Mouse (Mus musculus): ENCODE data around the gene Grin2a.

Grin2a gene

GRCm38 (mm10) chr16:9994951-9995813 is at the start of gene Grin2a:
Gene Grin2a (minus strand): TSS chr16:9995560.
- DNase-seq (ENCODE audit: low spot score in 2 of 2): peak in 1 of 2 experiments; percentile 55

DNA sequence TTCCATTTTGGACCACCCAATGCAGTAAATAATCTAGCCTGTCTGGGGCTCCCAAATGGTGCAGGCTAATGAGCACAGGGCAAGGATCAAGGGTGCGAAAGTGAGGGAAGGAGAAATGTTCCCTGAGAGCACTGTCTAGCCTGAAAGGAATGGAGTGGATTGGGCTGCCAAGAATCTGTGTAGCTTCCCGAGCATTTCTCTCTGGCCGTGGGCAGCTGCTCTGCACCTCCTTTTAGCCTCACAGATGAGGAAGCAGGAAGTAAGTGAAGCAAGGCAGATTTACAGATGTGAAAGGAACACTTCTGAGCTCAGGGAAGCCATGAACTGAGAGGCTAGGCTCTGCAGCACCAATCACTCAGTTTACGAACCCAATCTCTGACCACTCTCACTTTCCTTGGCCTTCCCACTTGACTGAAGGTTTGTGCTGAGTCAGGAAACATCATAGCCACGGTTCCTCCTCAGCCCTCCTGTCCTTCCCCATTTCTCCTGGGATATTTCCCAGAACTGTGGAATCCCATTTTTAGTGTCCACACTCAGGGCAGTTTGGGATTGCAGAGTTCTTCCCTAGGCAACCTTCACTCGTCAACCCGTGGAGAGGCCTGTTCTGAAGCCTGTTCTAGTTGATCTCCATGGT is 40.3 kb upstream of the Grin2a start:
- DNase-seq (ENCODE audit: low spot score in 2 of 2): no peak

DNA sequence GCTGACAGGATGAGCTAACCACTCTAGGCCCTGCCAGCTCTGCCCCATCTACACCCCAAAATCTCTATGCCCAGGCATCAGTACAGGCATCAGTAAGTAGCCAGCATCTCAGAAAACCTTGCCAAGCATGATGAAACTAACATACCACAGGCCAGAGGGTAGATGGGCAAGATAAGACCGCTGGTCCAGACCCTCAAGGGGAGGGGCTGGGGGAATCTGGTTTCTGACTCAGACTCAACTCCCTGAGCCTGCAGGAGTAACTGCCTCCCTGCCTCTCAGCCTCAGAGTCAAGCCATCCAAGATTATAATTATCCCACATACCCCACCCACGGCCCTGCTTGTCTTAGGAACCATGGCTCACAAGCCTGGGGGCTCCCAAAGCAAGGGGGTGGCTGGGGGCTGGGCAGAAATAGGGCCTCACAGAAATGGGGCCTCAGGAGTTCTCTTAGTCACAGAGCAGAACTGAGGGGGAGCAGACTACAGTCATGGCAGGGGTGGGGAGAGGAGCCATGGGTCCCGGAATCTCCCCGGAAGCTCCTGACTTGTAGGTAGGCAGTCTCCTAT is 38.1 kb upstream of the Grin2a start:
- DNase-seq (ENCODE audit: low spot score in 2 of 2): no peak

DNA sequence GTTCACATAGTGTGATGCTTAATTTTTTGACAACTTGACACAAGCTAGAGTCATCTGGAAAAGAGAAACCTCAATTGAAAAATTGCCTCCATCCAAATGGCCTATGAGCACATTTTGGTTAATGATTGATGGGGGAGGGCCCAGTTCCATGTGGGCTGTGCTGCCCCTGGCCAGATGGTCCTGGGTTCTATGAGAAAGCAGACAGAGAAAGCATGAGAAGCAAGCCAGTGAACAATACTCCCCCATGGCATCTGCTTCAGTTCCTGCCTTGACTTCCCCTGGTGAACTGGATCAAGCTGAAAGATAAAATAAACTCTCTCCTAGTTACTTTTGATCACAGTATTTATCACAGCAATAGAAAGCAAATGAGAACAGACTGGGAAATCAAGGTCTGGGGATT is 36.5 kb upstream of the Grin2a start:
- DNase-seq (ENCODE audit: low spot score in 2 of 2): no peak

GRCm38 (mm10) chr16:10026741-10027140 is 31.4 kb upstream of the Grin2a start:
- no peak for DNase-seq (ENCODE audit: low spot score in 2 of 2)

GRCm38 (mm10) chr16:10009743-10010142 is 14.4 kb upstream of the Grin2a start:
- DNase-seq (ENCODE audit: low spot score in 2 of 2): no peak

DNA sequence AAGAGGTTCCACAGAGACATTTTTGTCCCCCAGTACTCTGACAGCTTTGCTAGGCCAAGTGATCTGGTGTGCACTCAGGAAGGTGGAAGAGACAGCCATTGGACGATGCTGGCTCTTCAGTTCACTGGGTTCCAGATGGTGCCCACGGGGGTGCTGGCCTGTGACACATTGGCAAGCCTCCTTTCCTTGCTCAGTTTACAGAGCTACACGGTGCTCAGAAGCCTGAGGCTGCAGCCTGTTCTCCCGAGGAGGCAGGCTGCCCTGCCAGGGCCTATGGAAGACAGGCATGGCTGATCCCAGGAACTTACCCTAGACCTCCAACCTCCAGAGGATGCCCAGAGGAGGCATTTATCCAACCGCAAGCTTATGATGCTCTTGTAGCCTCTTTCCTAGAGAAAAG is 10.2 kb upstream of the Grin2a start:
- DNase-seq (ENCODE audit: low spot score in 2 of 2): peak in 1 of 2 experiments; percentile 49

- peak in 1 of 2 experiments; percentile 50 for DNase-seq (ENCODE audit: low spot score in 2 of 2)
These were observed 8.7 kb upstream of the Grin2a start for GRCm38 (mm10) chr16:10004096-10004495.

GRCm38 (mm10) chr16:10003001-10003400 is 7.6 kb upstream of the Grin2a start:
- peak in 1 of 2 experiments; percentile 42 for DNase-seq (ENCODE audit: low spot score in 2 of 2)

DNA sequence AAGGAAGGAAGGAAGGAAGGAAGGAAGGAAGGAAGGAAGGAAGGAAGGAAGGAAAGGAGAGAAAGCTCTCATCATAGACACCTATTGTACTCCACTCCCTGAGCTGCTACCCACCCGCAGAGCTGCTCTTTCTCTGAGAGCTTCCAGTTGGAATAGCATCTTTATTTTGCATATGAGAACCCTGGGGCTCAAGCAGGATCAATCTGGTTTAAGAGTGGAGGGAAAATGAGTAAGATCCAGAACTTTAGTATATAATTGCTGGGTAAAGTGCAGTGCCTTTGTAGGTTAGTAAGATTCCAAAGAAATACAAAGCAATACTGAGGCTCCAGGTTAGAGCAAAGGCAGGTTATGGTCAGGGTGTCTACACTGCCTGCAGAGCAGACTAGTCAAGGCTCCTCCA is 6.2 kb upstream of the Grin2a start:
- peak in 1 of 2 experiments; percentile 8 for DNase-seq (ENCODE audit: low spot score in 2 of 2)

GRCm38 (mm10) chr16:9999926-10000325 is 4.6 kb upstream of the Grin2a start:
- DNase-seq (ENCODE audit: low spot score in 2 of 2): peak in 1 of 2 experiments; percentile 49

- peak in 1 of 2 experiments; percentile 27 for DNase-seq (ENCODE audit: low spot score in 2 of 2)
These were observed 2.6 kb upstream of the Grin2a start for GRCm38 (mm10) chr16:9997931-9998330.

DNA sequence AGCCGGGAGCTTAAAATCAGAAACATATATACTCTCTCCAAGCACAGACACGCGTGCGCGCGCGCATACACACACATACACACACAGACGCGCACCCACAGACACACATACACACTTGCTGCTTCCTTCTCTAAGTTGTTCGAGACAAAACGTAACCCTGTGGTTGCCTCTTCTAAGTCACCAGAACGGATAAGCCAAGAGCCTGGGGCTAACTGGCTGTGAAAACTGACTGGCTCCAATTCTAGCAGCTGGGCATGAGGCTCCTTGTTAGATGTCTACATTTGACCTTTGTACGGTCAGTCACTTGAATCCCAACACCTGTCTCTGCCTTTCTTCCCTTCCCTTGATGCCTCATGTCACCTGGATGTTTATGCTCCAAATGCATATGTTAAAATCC is 452 bp upstream of the Grin2a start:
- DNase-seq (ENCODE audit: low spot score in 2 of 2): no peak

DNA sequence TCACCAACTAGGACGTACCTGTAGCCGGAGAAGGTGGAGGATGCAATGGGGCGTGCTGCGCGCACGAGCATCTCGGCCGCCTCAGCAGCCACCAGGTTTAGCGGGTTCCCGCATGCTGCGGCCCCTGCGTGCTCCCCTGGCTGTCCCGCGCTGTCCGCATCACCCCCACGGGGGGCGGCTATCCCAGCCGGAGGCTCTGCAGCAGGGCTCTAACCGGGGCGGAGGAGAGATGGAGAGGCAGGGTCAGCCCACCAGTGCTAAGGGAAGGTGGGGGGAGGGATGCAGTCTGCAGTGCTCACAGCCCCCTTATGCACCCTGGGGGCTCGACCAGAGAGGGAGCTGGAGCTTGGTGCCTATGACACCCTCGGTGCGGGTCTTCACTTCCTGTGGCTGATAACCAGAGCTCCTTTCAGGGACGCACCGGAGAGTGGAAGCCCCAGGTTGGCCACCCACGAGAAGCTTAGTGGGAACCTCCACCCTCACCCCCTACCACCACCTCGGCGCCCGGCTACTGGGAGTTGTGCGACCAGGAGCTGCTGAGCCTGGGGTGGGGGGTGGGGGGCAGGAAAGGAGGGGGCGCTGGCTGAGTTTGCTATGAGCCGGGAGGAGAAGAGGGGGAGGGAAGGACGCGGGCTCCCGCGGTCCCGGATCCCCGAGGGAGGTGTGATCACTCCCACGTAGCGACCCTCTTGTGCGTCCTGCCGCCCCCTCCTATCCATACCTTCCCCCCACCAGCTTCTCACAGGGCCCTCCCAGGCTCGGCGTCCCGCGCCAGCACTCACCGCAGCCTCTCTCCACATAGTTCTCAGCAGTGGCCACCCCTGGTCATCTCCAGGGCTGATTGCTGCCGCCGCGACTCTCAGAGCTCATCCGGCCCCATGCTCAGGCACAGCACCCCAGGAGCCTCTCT is 1.1 kb downstream of the Grin2a start:
- DNase-seq (ENCODE audit: low spot score in 2 of 2): peak in 1 of 2 experiments; percentile 60

DNA sequence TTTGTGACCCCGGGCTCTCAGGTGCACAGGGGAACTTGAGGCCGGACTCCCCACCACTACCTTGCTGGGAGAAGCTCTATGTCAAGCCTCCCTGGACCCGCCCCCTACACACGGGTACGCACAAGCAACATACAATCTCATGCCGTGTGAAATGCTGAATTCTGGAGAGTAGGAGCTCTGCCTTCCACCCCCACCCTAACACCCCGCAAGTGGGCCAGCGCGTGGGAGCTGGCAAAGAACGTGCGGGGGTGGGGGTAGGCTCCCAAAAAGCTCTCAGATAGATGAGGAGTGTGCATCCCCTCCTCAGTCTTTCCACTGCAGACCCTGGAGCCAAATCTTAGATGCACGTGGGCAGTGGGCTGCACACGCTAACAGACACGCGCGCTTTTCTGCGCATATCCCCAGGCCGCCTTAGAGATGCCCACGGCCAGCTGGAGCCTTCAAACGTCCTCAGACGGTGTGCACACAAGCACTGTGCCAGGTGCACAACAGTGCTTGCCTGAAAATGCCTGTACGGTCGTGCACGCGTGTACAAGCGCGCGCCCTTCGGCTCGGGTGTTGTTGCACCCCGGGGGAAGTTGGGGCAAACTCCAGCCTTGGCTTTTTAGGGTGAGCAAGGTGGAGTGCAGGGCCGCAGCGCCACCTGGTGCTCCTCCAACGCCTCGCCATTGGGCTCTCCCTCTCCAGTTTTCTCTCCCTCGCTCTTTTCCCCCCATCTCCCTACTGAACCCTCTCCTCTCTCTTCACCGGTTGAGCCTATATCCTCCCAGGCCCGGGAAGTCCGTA is 1.9 kb downstream of the Grin2a start:
- DNase-seq (ENCODE audit: low spot score in 2 of 2): peak in 1 of 2 experiments; percentile 57

- peak in 1 of 2 experiments; percentile 56 for DNase-seq (ENCODE audit: low spot score in 2 of 2)
These were observed 2.6 kb downstream of the Grin2a start for GRCm38 (mm10) chr16:9992773-9993221.

- peak in 1 of 2 experiments; percentile 51 for DNase-seq (ENCODE audit: low spot score in 2 of 2)
These were observed 3.1 kb downstream of the Grin2a start for GRCm38 (mm10) chr16:9992076-9992772.

GRCm38 (mm10) chr16:9985041-9985440 is 10.3 kb downstream of the Grin2a start:
- DNase-seq (ENCODE audit: low spot score in 2 of 2): no peak

- no peak for DNase-seq (ENCODE audit: low spot score in 2 of 2)
These were observed 14.7 kb downstream of the Grin2a start for GRCm38 (mm10) chr16:9980641-9981040.

- DNase-seq (ENCODE audit: low spot score in 2 of 2): no peak
These were observed 17.2 kb downstream of the Grin2a start for GRCm38 (mm10) chr16:9978173-9978572.
